In the genomic region with DNA sequence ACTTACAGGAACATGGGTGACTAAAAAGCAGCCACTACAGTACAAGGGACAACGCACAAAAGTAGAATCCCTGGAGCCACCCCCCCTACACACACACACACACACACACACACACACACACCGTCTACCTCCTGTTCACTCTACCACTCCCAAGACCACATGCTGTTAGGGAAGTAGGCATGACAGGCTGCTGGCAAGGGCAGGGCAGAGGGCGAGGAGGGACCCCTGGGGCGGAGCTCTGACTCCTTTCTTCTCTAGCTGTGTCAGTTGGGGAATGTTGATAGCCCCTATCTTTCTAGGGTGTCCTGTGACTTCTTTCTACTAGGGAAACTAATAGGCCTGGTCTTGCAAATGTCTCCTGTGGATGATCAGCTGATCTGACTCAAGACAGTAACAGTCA, we compare ENCODE assay signal across 17 mouse cellular contexts. TPM values are rescaled to one million over a fixed set of nuclear protein-coding genes. Genes with fewer than 3 reads are reported as not detected.
DNase-seq lines count a peak whose midpoint lies in the region; ATAC-seq and TF ChIP-seq lines count a peak whose summit lies in the region.
"Had no signal": no experiment of that assay in that cellular context is flagged by ENCODE, and none has a peak within 500 bp of the region (broad histone marks: within the 10 kb centered on the region; RNA-seq: fewer than 3 reads in every experiment).

No protein-coding gene starts in this region.

- H3K27ac ChIP-seq in heart, embryonic 10.5 days: peak overlapping the region; percentile 52
- H3K27ac ChIP-seq in heart, adult 2 months: no peak overlapping the region
- H3K27ac ChIP-seq in liver, embryonic 15.5 days (replicated peaks): no peak overlapping the region
- no peak overlapping the region for H3K27ac ChIP-seq in embryonic facial prominence, embryonic 10.5 days (replicated peaks)
- H3K27ac ChIP-seq: hindbrain, embryonic 15.5 days; midbrain, embryonic 10.5 days had no signal

- H3K4me1 ChIP-seq in heart, embryonic 10.5 days: peaks cover 67% of the 10 kb centered on the region
- peaks cover 9% of the 10 kb centered on the region for H3K4me1 ChIP-seq in heart, adult 2 months (ENCODE audit: control insufficient read depth, insufficient read depth, low read length)
- peaks cover 27% of the 10 kb centered on the region for H3K4me1 ChIP-seq in liver, embryonic 15.5 days (replicated peaks)
- H3K4me1 ChIP-seq in embryonic facial prominence, embryonic 10.5 days: peaks cover 44% of the 10 kb centered on the region

- TF ChIP-seq POLR2A in heart, adult 2 months (IDR thresholded peaks at IDR 0.05; ENCODE audit: insufficient read depth, low read depth, low read length): no peak

- H3K4me3 ChIP-seq in heart, embryonic 10.5 days: no peak overlapping the region
- H3K4me3 ChIP-seq in heart, adult 2 months: no peak overlapping the region
- H3K4me3 ChIP-seq in liver, embryonic 15.5 days (replicated peaks): no peak overlapping the region
- no peak overlapping the region for H3K4me3 ChIP-seq in embryonic facial prominence, embryonic 10.5 days
- H3K4me3 ChIP-seq: hindbrain, embryonic 15.5 days; midbrain, embryonic 10.5 days; myocyte had no signal

- no peaks in the 10 kb centered on the region for H3K9me3 ChIP-seq in heart, embryonic 10.5 days
- H3K9me3 ChIP-seq in liver, embryonic 15.5 days (replicated peaks): no peaks in the 10 kb centered on the region
- H3K9me3 ChIP-seq in embryonic facial prominence, embryonic 10.5 days: no peaks in the 10 kb centered on the region
- H3K9me3 ChIP-seq: hindbrain, embryonic 15.5 days; midbrain, embryonic 10.5 days had no signal

- H3K4me2 ChIP-seq in liver, embryonic 15.5 days: no peak overlapping the region
- H3K4me2 ChIP-seq: hindbrain, embryonic 15.5 days had no signal

- no peaks in the 10 kb centered on the region for H3K79me2 ChIP-seq in heart, adult 2 months (replicated peaks; ENCODE audit: control insufficient read depth, insufficient read depth, low read length)

- ATAC-seq in liver, embryonic 15.5 days (ENCODE audit: insufficient read depth): peak; percentile 27
- no peak for ATAC-seq in inflammation-experienced regulatory T-cells, adult 6 months

- no peak for DNase-seq in heart, embryonic 10.5 days (ENCODE audit: low spot score)
- no peak for DNase-seq in heart, adult 2 months
- DNase-seq in right cerebral cortex, adult 18-20 months: peak; percentile 3
- DNase-seq in right cerebral cortex, postnatal 14 days: no peak
- peak; percentile 3 for DNase-seq in testis, postnatal 14 days (ENCODE audit: low spot score)
- no peak for DNase-seq in embryonic facial prominence, embryonic 10.5 days (ENCODE audit: low spot score)
- DNase-seq: adrenal gland, adult 8-10 months; cerebellum, adult 9-10 months; kidney, adult 2 months; kidney, postnatal 36 days; lung, adult 2 months had no signal

- 0 out of 2 replicates have a peak, but pooled peaks cover 5% of the 10 kb centered on the region for H3K27me3 ChIP-seq in heart, embryonic 10.5 days (ENCODE audit: insufficient read depth, poor library complexity, severe bottlenecking)
- no peaks in the 10 kb centered on the region for H3K27me3 ChIP-seq in heart, adult 2 months (ENCODE audit: control insufficient read depth, insufficient read depth, low read length)
- H3K27me3 ChIP-seq in liver, embryonic 15.5 days: peaks cover 33% of the 10 kb centered on the region
- H3K27me3 ChIP-seq in embryonic facial prominence, embryonic 10.5 days (replicated peaks; ENCODE audit: low read depth, poor library complexity, severe bottlenecking): peaks cover 42% of the 10 kb centered on the region
- H3K27me3 ChIP-seq: hindbrain, embryonic 15.5 days had no signal

- TF ChIP-seq EP300 in heart, adult 2 months (IDR thresholded peaks at IDR 0.05; ENCODE audit: insufficient read depth, low read depth, low read length): no peak

- peaks cover 27% of the 10 kb centered on the region for H3K36me3 ChIP-seq in heart, embryonic 10.5 days
- peaks cover under 1% of the 10 kb centered on the region; the same call in 1 of the 2 replicates for H3K36me3 ChIP-seq in heart, adult 2 months (ENCODE audit: control insufficient read depth, insufficient read depth, low read length)
- peaks cover 6% of the 10 kb centered on the region; the same call in 1 of the 2 replicates for H3K36me3 ChIP-seq in liver, embryonic 15.5 days (replicated peaks)
- peaks cover 11% of the 10 kb centered on the region for H3K36me3 ChIP-seq in embryonic facial prominence, embryonic 10.5 days (replicated peaks)
- H3K36me3 ChIP-seq: hindbrain, embryonic 15.5 days; midbrain, embryonic 10.5 days had no signal

- H3K9ac ChIP-seq in heart, adult 2 months (ENCODE audit: low read depth, low read length): no peak overlapping the region
- no peak overlapping the region for H3K9ac ChIP-seq in liver, embryonic 15.5 days
- H3K9ac ChIP-seq: hindbrain, embryonic 15.5 days had no signal

- intact Hi-C loops in heart, adult 2 months (cut with DNase I): no loop called here

- 38% methylated on average over 4 of the region's 4 CpGs for WGBS in heart, embryonic 10.5 days
- WGBS in heart, adult 2 months: 66% methylated on average over 4 of the region's 4 CpGs
- WGBS in liver, embryonic 15.5 days (ENCODE audit: insufficient replicate concordance): 25% methylated on average over 4 of the region's 4 CpGs
- 80% methylated on average over 4 of the region's 4 CpGs for WGBS in embryonic facial prominence, embryonic 10.5 days

- TF ChIP-seq CTCF in heart, adult 2 months (IDR thresholded peaks at IDR 0.05): no peak

RNA-seq across cellular contexts. Expression of gene Fam217b, which starts 2.6 kb away (rescaled TPM):
- polyA plus RNA-seq in heart, embryonic 10.5 days (2016; fragmentation: Nextera tagmentation; extraction: Ambion mirVana): 6.6 TPM in 2 replicates
- 10 to 100 TPM in 1 of 2 experiments, 1 to 10 TPM in 1; 9.1 to 10.6 TPM for total RNA-seq in heart, adult 2 months (2021)
- 5.5 and 9.5 TPM in 2 replicates for polyA plus RNA-seq in heart, adult 2 months (2012; rRNA removed)
- polyA plus RNA-seq in liver, embryonic 15.5 days (2015; fragmentation: Nextera tagmentation; extraction: Ambion mirVana): 0.61 and 0.90 TPM in 2 replicates
- polyA plus RNA-seq in inflammation-experienced regulatory T-cells, adult 6 months (2017; shearing (Covaris generic)): under 1 TPM in 1 of 3 experiments, not detected in 2; 0.20 TPM
- 3.4 and 4.7 TPM in 2 replicates for polyA plus RNA-seq in embryonic facial prominence, embryonic 10.5 days (2016; fragmentation: Nextera tagmentation; extraction: Ambion mirVana)

RNA-seq across cellular contexts. Expression of gene Ppp1r3d, which starts 2.7 kb away (rescaled TPM):
- 14.6 and 20.4 TPM in 2 replicates for polyA plus RNA-seq in heart, embryonic 10.5 days (2016; fragmentation: Nextera tagmentation; extraction: Ambion mirVana)
- total RNA-seq in heart, adult 2 months (2021): 10 to 100 TPM; 12.6 to 13.7 TPM
- polyA plus RNA-seq in heart, adult 2 months (2012; rRNA removed): 10.0 and 16.4 TPM in 2 replicates
- 0.62 and 0.84 TPM in 2 replicates for polyA plus RNA-seq in liver, embryonic 15.5 days (2015; fragmentation: Nextera tagmentation; extraction: Ambion mirVana)
- not detected for polyA plus RNA-seq in inflammation-experienced regulatory T-cells, adult 6 months (2017; shearing (Covaris generic))
- 1.8 and 1.9 TPM in 2 replicates for polyA plus RNA-seq in embryonic facial prominence, embryonic 10.5 days (2016; fragmentation: Nextera tagmentation; extraction: Ambion mirVana)
- polyA plus RNA-seq: myocyte had no signal

RNA-seq across cellular contexts. Expression of gene Sycp2, which starts 9.5 kb away (rescaled TPM):
- 0.06 and 0.18 TPM in 2 replicates for polyA plus RNA-seq in heart, embryonic 10.5 days (2016; fragmentation: Nextera tagmentation; extraction: Ambion mirVana)
- under 1 TPM; 0.84 to 0.89 TPM for total RNA-seq in heart, adult 2 months (2021)
- 0.04 and 0.09 TPM in 2 replicates for polyA plus RNA-seq in heart, adult 2 months (2012; rRNA removed)
- not detected in 2 replicates for polyA plus RNA-seq in liver, embryonic 15.5 days (2015; fragmentation: Nextera tagmentation; extraction: Ambion mirVana)
- polyA plus RNA-seq in inflammation-experienced regulatory T-cells, adult 6 months (2017; shearing (Covaris generic)): not detected
- 0.05 TPM in 1 of 2 replicates, not detected in the other for polyA plus RNA-seq in embryonic facial prominence, embryonic 10.5 days (2016; fragmentation: Nextera tagmentation; extraction: Ambion mirVana)
- polyA plus RNA-seq: kidney, adult 2 months; myocyte had no signal

RNA-seq across cellular contexts. Expression of gene Cdh26, which starts 13.4 kb away (rescaled TPM):
- polyA plus RNA-seq in heart, embryonic 10.5 days (2016; fragmentation: Nextera tagmentation; extraction: Ambion mirVana): 0.05 and 0.23 TPM in 2 replicates
- total RNA-seq in heart, adult 2 months (2021): not detected
- polyA plus RNA-seq in heart, adult 2 months (2012; rRNA removed): 0.12 and 0.76 TPM in 2 replicates
- 0.14 and 0.16 TPM in 2 replicates for polyA plus RNA-seq in liver, embryonic 15.5 days (2015; fragmentation: Nextera tagmentation; extraction: Ambion mirVana)
- polyA plus RNA-seq in inflammation-experienced regulatory T-cells, adult 6 months (2017; shearing (Covaris generic)): not detected
- 0.19 TPM in 1 of 2 replicates, not detected in the other for polyA plus RNA-seq in embryonic facial prominence, embryonic 10.5 days (2016; fragmentation: Nextera tagmentation; extraction: Ambion mirVana)
- total RNA-seq: adrenal gland, adult 8-10 months; gastrocnemius, postnatal 4 days had no signal
- polyA plus RNA-seq: myocyte had no signal

Comparison
In these comparisons a context has a peak if more than half of its experiments do, and no peak if none do; other contexts are left out.
1. DNase-seq: peak in right cerebral cortex, adult 18-20 months (single experiment) and testis, postnatal 14 days (single experiment); none in heart, embryonic 10.5 days (single experiment), heart, adult 2 months (0 of 2), right cerebral cortex, postnatal 14 days (single experiment) and embryonic facial prominence, embryonic 10.5 days (single experiment).